8 mouse cellular contexts compared by ENCODE assay signal in genomic region chr14:50955942-50956508, GRCm38 (mm10). TPM values are rescaled to one million over a fixed set of nuclear protein-coding genes. Genes with fewer than 3 reads are reported as not detected.
DNase-seq lines count a peak whose midpoint lies in the region; ATAC-seq and TF ChIP-seq lines count a peak whose summit lies in the region.
"Not testable (repeated sequence)": the region's sequence is repeated elsewhere in the genome, so short reads cannot be mapped to it uniquely, and the experiment has no call there.

Pnp2 (plus strand) TSS chr14:50955992.

- TF ChIP-seq POLR2A in cerebellum, adult 2 months (IDR thresholded peaks at IDR 0.05; ENCODE audit: borderline replicate concordance, insufficient read depth, low read length), result not testable (repeated sequence)

- 0 out of 2 replicates have a peak within 1 kb of the TSS, but pooled peaks have one; percentile 10 for H3K9ac ChIP-seq in forebrain, postnatal 0 days
- peak within 1 kb of the TSS; percentile 46 for H3K9ac ChIP-seq in liver, embryonic 12.5 days
- not testable (repeated sequence) for H3K9ac ChIP-seq in midbrain, postnatal 0 days (replicated peaks; ENCODE audit: low read length, poor library complexity, severe bottlenecking)

- WGBS in cerebellum, adult 2 months, result 8% methylated on average over 19 of the region's 19 CpGs
- WGBS in forebrain, postnatal 0 days, result 6% methylated on average over 19 of the region's 19 CpGs
- WGBS in liver, embryonic 12.5 days (ENCODE audit: insufficient replicate concordance), result 16% methylated on average over 19 of the region's 19 CpGs
- 9% methylated on average over 18 of the region's 19 CpGs for WGBS in midbrain, postnatal 0 days

- peak within 1 kb of the TSS; percentile 40 for H3K4me3 ChIP-seq in cerebellum, adult 2 months (replicated peaks; ENCODE audit: insufficient read depth, low read depth, low read length)
- H3K4me3 ChIP-seq in forebrain, postnatal 0 days (ENCODE audit: low read depth, low read length); midbrain, postnatal 0 days (ENCODE audit: low read depth, low read length): not testable (repeated sequence)
- peak within 1 kb of the TSS; percentile 45 for H3K4me3 ChIP-seq in liver, embryonic 12.5 days

- not testable (repeated sequence) for H3K4me1 ChIP-seq in cerebellum, adult 2 months (ENCODE audit: control insufficient read depth, insufficient read depth, low read length); forebrain, postnatal 0 days (ENCODE audit: insufficient read depth); midbrain, postnatal 0 days (ENCODE audit: insufficient read depth, low read length)
- peaks cover 29% of the 10 kb centered on the region for H3K4me1 ChIP-seq in liver, embryonic 12.5 days

- H3K27ac ChIP-seq in cerebellum, adult 2 months (ENCODE audit: insufficient read depth, low read length); forebrain, postnatal 0 days (ENCODE audit: low read depth, low read length); midbrain, postnatal 0 days (ENCODE audit: low read depth, low read length): not testable (repeated sequence)
- peak within 1 kb of the TSS; percentile 76 for H3K27ac ChIP-seq in liver, embryonic 12.5 days

- H3K36me3 ChIP-seq in forebrain, postnatal 0 days (ENCODE audit: insufficient read depth); midbrain, postnatal 0 days (ENCODE audit: insufficient read depth, low read length): not testable (repeated sequence)
- H3K36me3 ChIP-seq in liver, embryonic 12.5 days, result peaks cover 24% of the 10 kb centered on the region

- peak within 1 kb of the TSS; percentile 34 for H3K4me2 ChIP-seq in forebrain, postnatal 0 days (ENCODE audit: low read depth)
- H3K4me2 ChIP-seq in liver, embryonic 12.5 days, result peak within 1 kb of the TSS; percentile 61
- H3K4me2 ChIP-seq in midbrain, postnatal 0 days (ENCODE audit: low read depth, low read length, poor library complexity, severe bottlenecking), result peak within 1 kb of the TSS; percentile 20; the same call in 1 of the 2 replicates

- peak; percentile 96 for ATAC-seq in forebrain, postnatal 0 days
- ATAC-seq in liver, embryonic 12.5 days, result peak; percentile 79
- ATAC-seq in midbrain, postnatal 0 days (ENCODE audit: low FRiP score), result peak; percentile 87

- peak; percentile 57 for DNase-seq in CD4-positive helper T cell, adult 2 months (ENCODE audit: low read depth, low spot score)
- DNase-seq in cerebellum, adult 2 months, result peak; percentile 68 to 70
- peak; percentile 31 for DNase-seq in forebrain, postnatal 0 days
- peak; percentile 29 for DNase-seq in heart, postnatal 25 days (ENCODE audit: low spot score)
- DNase-seq in kidney, postnatal 25 days, result peak; percentile 56 to 73
- DNase-seq in midbrain, postnatal 0 days (ENCODE audit: low spot score), result peak; percentile 27
- peak; percentile 82 to 83 for DNase-seq in spleen, postnatal 10 days (ENCODE audit: low spot score in 2 of 2)

- not testable (repeated sequence) for H3K9me3 ChIP-seq in forebrain, postnatal 0 days (ENCODE audit: low read length); liver, embryonic 12.5 days (replicated peaks); midbrain, postnatal 0 days (ENCODE audit: low read length)

- not testable (repeated sequence) for TF ChIP-seq CTCF in cerebellum, adult 2 months (IDR thresholded peaks at IDR 0.05; ENCODE audit: borderline replicate concordance, insufficient read depth, low read depth, low read length)
- TF ChIP-seq CTCF in forebrain, postnatal 0 days (IDR thresholded peaks at IDR 0.05; ENCODE audit: low read depth), result peak; percentile 35; the same call in 1 of the 2 replicates
- TF ChIP-seq CTCF in midbrain, postnatal 0 days (IDR thresholded peaks at IDR 0.05), result peak; percentile 20

- intact Hi-C loops in heart, postnatal 25 days (cut with DNase I), result not testable (repeated sequence)

- not testable (repeated sequence) for H3K27me3 ChIP-seq in cerebellum, adult 2 months (ENCODE audit: control insufficient read depth, insufficient read depth, low read length); forebrain, postnatal 0 days (ENCODE audit: insufficient read depth, low read length); liver, embryonic 12.5 days (replicated peaks); midbrain, postnatal 0 days (ENCODE audit: insufficient read depth, low read length)

RNA-seq across cellular contexts. Expression of gene Pnp2, which starts in this region (rescaled TPM):
- polyA plus RNA-seq in cerebellum, adult 2 months (2012; rRNA removed), result 0.98 and 1.0 TPM in 2 replicates
- total RNA-seq in forebrain, postnatal 0 days (2014; rRNA removed), result 1.00 and 1.7 TPM in 2 replicates
- 0.78 and 1.6 TPM in 2 replicates for polyA plus RNA-seq in forebrain, postnatal 0 days (2015; fragmentation: Nextera tagmentation; extraction: Ambion mirVana)
- under 1 TPM; 0.61 to 0.75 TPM for total RNA-seq in heart, postnatal 25 days (2021)
- polyA plus RNA-seq in liver, embryonic 12.5 days (2016; fragmentation: Nextera tagmentation; extraction: Ambion mirVana), result 4.0 and 4.3 TPM in 2 replicates
- total RNA-seq in midbrain, postnatal 0 days (2014; rRNA removed), result 1.1 and 1.4 TPM in 2 replicates
- 1.4 and 1.8 TPM in 2 replicates for polyA plus RNA-seq in midbrain, postnatal 0 days (2015; fragmentation: Nextera tagmentation; extraction: Ambion mirVana)

Comparison
In these comparisons a context has a peak if more than half of its experiments do, and no peak if none do; other contexts are left out.
1. Peak in DNase-seq in heart, postnatal 25 days; RNA of the gene not detected or under 1 TPM.
2. DNase-seq: peak in every context shown above with its lines; median percentile 82 in spleen, postnatal 10 days; 69 in cerebellum, adult 2 months; 64 in kidney, postnatal 25 days; 57 in CD4-positive helper T cell, adult 2 months; 31 in forebrain, postnatal 0 days; 29 in heart, postnatal 25 days; 27 in midbrain, postnatal 0 days.